8 mouse cellular contexts compared by ENCODE assay signal in the genomic region with DNA sequence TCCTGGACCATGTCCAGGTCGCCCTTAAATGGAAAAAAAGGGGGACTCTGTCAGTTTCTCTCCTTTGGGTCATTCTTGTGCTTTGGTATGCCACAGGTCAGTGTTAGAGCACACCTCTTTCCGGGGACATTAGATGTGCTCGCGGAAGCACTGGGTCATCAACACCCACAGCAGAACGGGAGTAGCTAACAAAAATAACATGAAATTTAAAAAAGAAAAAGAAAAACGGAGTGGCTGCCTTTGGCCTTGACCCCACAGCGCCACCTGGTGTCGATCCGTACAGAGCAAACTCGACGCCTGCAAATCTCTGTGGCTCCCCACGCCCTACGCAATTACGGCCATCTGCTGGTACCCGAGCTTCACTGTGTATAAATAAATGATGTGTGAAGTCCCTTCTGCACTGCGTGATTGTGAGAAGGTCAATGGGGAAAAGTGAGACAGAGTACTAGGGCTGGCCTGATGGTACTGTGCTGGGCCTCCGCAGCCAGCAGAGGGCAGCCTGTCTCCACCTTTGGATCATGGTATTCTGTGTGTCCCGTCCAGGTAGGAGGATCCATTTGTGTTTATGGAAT.
DNase-seq lines count a peak whose midpoint lies in the region; ATAC-seq lines count a peak whose summit lies in the region.

No protein-coding gene starts in this region.

- peak; percentile 93 for ATAC-seq in forebrain, embryonic 14.5 days
- ATAC-seq in hindbrain, embryonic 16.5 days: peak; percentile 97

- 0 out of 2 replicates have a peak overlapping the region, but pooled peaks have one; percentile 2 for H3K4me3 ChIP-seq in forebrain, embryonic 14.5 days (ENCODE audit: low read depth, low read length)
- peak overlapping the region; percentile 21; the same call in 1 of the 2 replicates for H3K4me3 ChIP-seq in hindbrain, embryonic 16.5 days (ENCODE audit: low read length)

- WGBS in forebrain, embryonic 14.5 days: 13% methylated on average over 18 of the region's 18 CpGs
- 15% methylated on average over 18 of the region's 18 CpGs for WGBS in hindbrain, embryonic 16.5 days

- no peak overlapping the region for H3K27ac ChIP-seq in forebrain, embryonic 14.5 days (ENCODE audit: low read depth, low read length)
- H3K27ac ChIP-seq in hindbrain, embryonic 16.5 days (ENCODE audit: low read depth, low read length): no peak overlapping the region

- H3K9me3 ChIP-seq in forebrain, embryonic 14.5 days (replicated peaks; ENCODE audit: control insufficient read depth, low read length): no peaks in the 10 kb centered on the region
- H3K9me3 ChIP-seq in hindbrain, embryonic 16.5 days (ENCODE audit: control insufficient read depth, low read length): no peaks in the 10 kb centered on the region

- H3K9ac ChIP-seq in forebrain, embryonic 14.5 days (ENCODE audit: low read length): no peak overlapping the region
- H3K9ac ChIP-seq in hindbrain, embryonic 16.5 days (ENCODE audit: low read depth, low read length): no peak overlapping the region

- DNase-seq in MN1 (ENCODE audit: low spot score): peak; percentile 9
- peak; percentile 19 for DNase-seq in c-Kit-positive CD71-positive TER-119-negative erythroid progenitor cells, embryonic 14.5 days (ENCODE audit: low read depth)
- peak; percentile 76 for DNase-seq in forebrain, embryonic 14.5 days (ENCODE audit: low spot score)
- peak; percentile 56 to 65 for DNase-seq in layer of hippocampus, postnatal 36 days
- DNase-seq in lung, postnatal 14 days: peak; percentile 67
- peak; percentile 58 for DNase-seq in right cerebral cortex, adult 18-20 months
- DNase-seq in T-cell, adult 2 months (ENCODE audit: low spot score): no peak

- no peaks in the 10 kb centered on the region for H3K27me3 ChIP-seq in forebrain, embryonic 14.5 days (replicated peaks; ENCODE audit: control insufficient read depth, insufficient read depth, low read length)
- no peaks in the 10 kb centered on the region for H3K27me3 ChIP-seq in hindbrain, embryonic 16.5 days (replicated peaks; ENCODE audit: control insufficient read depth, insufficient read depth, low read length)

- H3K36me3 ChIP-seq in forebrain, embryonic 14.5 days (ENCODE audit: control insufficient read depth, insufficient read depth, low read length): no peaks in the 10 kb centered on the region
- no peaks in the 10 kb centered on the region for H3K36me3 ChIP-seq in hindbrain, embryonic 16.5 days (ENCODE audit: control insufficient read depth, insufficient read depth, low read length)

- peak overlapping the region; percentile 35 for H3K4me2 ChIP-seq in forebrain, embryonic 14.5 days (ENCODE audit: low read length)
- peak overlapping the region; percentile 44 for H3K4me2 ChIP-seq in hindbrain, embryonic 16.5 days (ENCODE audit: low read length)

- H3K4me1 ChIP-seq in forebrain, embryonic 14.5 days (ENCODE audit: control insufficient read depth, insufficient read depth, low read length): no peaks in the 10 kb centered on the region
- H3K4me1 ChIP-seq in hindbrain, embryonic 16.5 days (ENCODE audit: control insufficient read depth, insufficient read depth, low read depth, low read length): no peaks in the 10 kb centered on the region
